Mouse (Mus musculus) MEL (cell line): ENCODE measurements around the gene Cd300lf. TPM values are rescaled to one million over a fixed set of nuclear protein-coding genes. Genes with fewer than 3 reads are reported as not detected.

ENCODE experiments used
- DNase-seq: peaks from one replicate; pipeline ENCODE4 v3.0.0; 2011; ENCODE audit warnings: low read depth, low spot score
- H3K27ac ChIP-seq: 2 replicates; pipeline ENCODE4 v1.5.1; 2012; ENCODE audit warnings: low read depth, mild to moderate bottlenecking, control low read depth, low read length, moderate library complexity; ENCODE audit not compliant: control insufficient read depth
- H3K27me3 ChIP-seq, 2 experiments: fragments of 150-350 bp in 1 of 2; sonication (generic) in 1 of 2; 2 replicates each; pipeline ENCODE4 v1.6.1; 2012; ENCODE audit warnings: low read length in 2 of 2, mild to moderate bottlenecking in 2 of 2, improper control_type of control experiment in 1 of 2, moderate library complexity in 1 of 2; ENCODE audit not compliant: insufficient read depth in 2 of 2, control insufficient read depth in 1 of 2
- H3K36me3 ChIP-seq, 2 experiments: 2 replicates each; pipeline ENCODE4 v1.6.1; 2012 to 2014; ENCODE audit warnings: low read length in 2 of 2, improper control_type of control experiment in 1 of 2, inconsistent platforms in 1 of 2, mild to moderate bottlenecking in 1 of 2; ENCODE audit not compliant: insufficient read depth in 2 of 2, control insufficient read depth in 1 of 2
- H3K4me1 ChIP-seq, 2 experiments: fragments of 150-350 bp in 1 of 2; sonication (generic) in 1 of 2; 2 replicates each; pipeline ENCODE4 v1.6.1; 2012; ENCODE audit warnings: low read length in 2 of 2, improper control_type of control experiment in 1 of 2, mild to moderate bottlenecking in 1 of 2; ENCODE audit not compliant: insufficient read depth in 2 of 2, control insufficient read depth in 1 of 2
- H3K4me3 ChIP-seq, 2 experiments: fragments of 150-350 bp in 1 of 2; sonication (generic) in 1 of 2; 2 replicates each; pipeline ENCODE4 v1.5.1; 2012; ENCODE audit warnings: low read depth in 2 of 2, low read length in 2 of 2, mild to moderate bottlenecking in 2 of 2, moderate library complexity in 2 of 2, control low read depth in 1 of 2, improper control_type of control experiment in 1 of 2; ENCODE audit not compliant: control insufficient read depth in 1 of 2, insufficient read depth in 1 of 2
- H3K79me2 ChIP-seq: 2 replicates; pipeline ENCODE4 v1.6.1; 2012; ENCODE audit warnings: mild to moderate bottlenecking, low read length, moderate library complexity; ENCODE audit not compliant: control insufficient read depth, poor library complexity, insufficient read depth
- H3K9ac ChIP-seq: 2 replicates; pipeline ENCODE4 v1.6.1; 2012; ENCODE audit warnings: low read depth, mild to moderate bottlenecking, control low read depth, low read length, moderate library complexity; ENCODE audit not compliant: control insufficient read depth, poor library complexity, severe bottlenecking
- H3K9me3 ChIP-seq: fragments of 150-350 bp; sonication (generic); replicated peaks from 2 replicates; pipeline ENCODE4 v1.6.1; 2012; ENCODE audit warnings: mild to moderate bottlenecking, low read length, improper control_type of control experiment, moderate library complexity; ENCODE audit not compliant: insufficient read depth
- BHLHE40 ChIP-seq: IDR thresholded peaks from 2 replicates; pipeline ENCODE4 v1.6.1; 2012; ENCODE audit warnings: low read depth, mild to moderate bottlenecking, inconsistent platforms, low read length, improper control_type of control experiment, borderline replicate concordance
- CTCF ChIP-seq, 3 experiments: IDR thresholded peaks in 2 of 3; conservative IDR thresholded peaks in 1 of 3; 2 replicates each; pipeline ENCODE4 v1.5.1; 2011 to 2012; ENCODE audit warnings: low read length in 3 of 3, low read depth in 2 of 3, mild to moderate bottlenecking in 2 of 3, improper control_type of control experiment in 1 of 3, inconsistent platforms in 1 of 3, mixed read lengths in 1 of 3, moderate library complexity in 1 of 3; ENCODE audit not compliant: control insufficient read depth in 1 of 3, insufficient read depth in 1 of 3, poor library complexity in 1 of 3, severe bottlenecking in 1 of 3
- E2F4 ChIP-seq: IDR thresholded peaks from 2 replicates; pipeline ENCODE4 v1.6.1; 2011; ENCODE audit warnings: low read depth, low read length, improper control_type of control experiment, borderline replicate concordance
- ELF1 ChIP-seq: IDR thresholded peaks from 2 replicates; pipeline ENCODE4 v1.6.1; 2014; ENCODE audit warnings: low read depth, mild to moderate bottlenecking, inconsistent platforms, low read length, improper control_type of control experiment, moderate library complexity
- EP300 ChIP-seq, 2 experiments: IDR thresholded peaks; 2 replicates each; pipeline ENCODE4 v1.6.1; 2011; ENCODE audit warnings: improper control_type of control experiment in 2 of 2, low read length in 2 of 2, low read depth in 1 of 2, mild to moderate bottlenecking in 1 of 2
- ETS1 ChIP-seq: IDR thresholded peaks from 2 replicates; pipeline ENCODE4 v1.6.1; 2012; ENCODE audit warnings: low read depth, mild to moderate bottlenecking, inconsistent platforms, low read length, improper control_type of control experiment, moderate library complexity
- GABPA ChIP-seq: IDR thresholded peaks from 2 replicates; pipeline ENCODE4 v1.6.1; 2012; ENCODE audit warnings: low read depth, mild to moderate bottlenecking, inconsistent platforms, low read length, improper control_type of control experiment, moderate library complexity
- GATA1 ChIP-seq: IDR thresholded peaks from 2 replicates; pipeline ENCODE4 v1.6.1; 2011; ENCODE audit warnings: low read depth, low read length, improper control_type of control experiment
- HCFC1 ChIP-seq: IDR thresholded peaks from 2 replicates; pipeline ENCODE4 v1.6.1; 2012; ENCODE audit warnings: low read depth, mild to moderate bottlenecking, inconsistent platforms, low read length, improper control_type of control experiment, moderate library complexity
- KAT2A ChIP-seq: conservative IDR thresholded peaks from 2 replicates; pipeline ENCODE4 v1.6.1; 2012; ENCODE audit warnings: low read depth, low read length, improper control_type of control experiment, inconsistent platforms
- MAFK ChIP-seq: IDR thresholded peaks from 2 replicates; pipeline ENCODE4 v1.6.1; 2011; ENCODE audit warnings: low read depth, mild to moderate bottlenecking, low read length, improper control_type of control experiment, borderline replicate concordance
- MAX ChIP-seq: IDR thresholded peaks from 2 replicates; pipeline ENCODE4 v1.6.1; 2011; ENCODE audit warnings: low read length, improper control_type of control experiment
- MAZ ChIP-seq: IDR thresholded peaks from 2 replicates; pipeline ENCODE4 v1.6.1; 2012; ENCODE audit warnings: low read depth, mild to moderate bottlenecking, inconsistent platforms, low read length, improper control_type of control experiment
- MEF2A ChIP-seq: IDR thresholded peaks from 2 replicates; pipeline ENCODE4 v1.6.1; 2014; ENCODE audit warnings: low read depth, mild to moderate bottlenecking, inconsistent platforms, low read length, improper control_type of control experiment; ENCODE audit not compliant: poor library complexity, insufficient replicate concordance, severe bottlenecking; ENCODE audit errors: extremely low read depth
- MXI1 ChIP-seq: IDR thresholded peaks from 2 replicates; pipeline ENCODE4 v1.6.1; 2011; ENCODE audit warnings: mild to moderate bottlenecking, low read depth, low read length, improper control_type of control experiment
- NRF1 ChIP-seq: IDR thresholded peaks from 2 replicates; pipeline ENCODE4 v1.6.1; 2014; ENCODE audit warnings: low read depth, mild to moderate bottlenecking, inconsistent platforms, low read length, improper control_type of control experiment, moderate library complexity; ENCODE audit not compliant: poor library complexity, insufficient read depth, severe bottlenecking
- POLR2A ChIP-seq, 2 experiments: IDR thresholded peaks; 2 replicates each; pipeline ENCODE4 v1.6.1; 2011 to 2012; ENCODE audit warnings: low read length in 2 of 2, mild to moderate bottlenecking in 2 of 2, control low read depth in 1 of 2, improper control_type of control experiment in 1 of 2, low read depth in 1 of 2, moderate library complexity in 1 of 2; ENCODE audit not compliant: control insufficient read depth in 1 of 2, insufficient read depth in 1 of 2, poor library complexity in 1 of 2
- POLR2AphosphoS2 ChIP-seq: IDR thresholded peaks from 2 replicates; pipeline ENCODE4 v1.6.1; 2011; ENCODE audit warnings: low read length, improper control_type of control experiment
- RCOR1 ChIP-seq: IDR thresholded peaks from 2 replicates; pipeline ENCODE4 v1.6.1; 2012; ENCODE audit warnings: low read depth, mild to moderate bottlenecking, inconsistent platforms, low read length, improper control_type of control experiment
- SMC3 ChIP-seq: IDR thresholded peaks from 2 replicates; pipeline ENCODE4 v1.6.1; 2011; ENCODE audit warnings: low read depth, low read length, improper control_type of control experiment
- TAL1 ChIP-seq: IDR thresholded peaks from 2 replicates; pipeline ENCODE4 v1.6.1; 2012; ENCODE audit warnings: mild to moderate bottlenecking, inconsistent platforms, low read length, moderate library complexity, mixed read lengths
- TCF12 ChIP-seq: IDR thresholded peaks from 2 replicates; pipeline ENCODE4 v1.6.1; 2014; ENCODE audit warnings: low read depth, mild to moderate bottlenecking, inconsistent platforms, low read length, improper control_type of control experiment, moderate library complexity
- USF1 ChIP-seq: IDR thresholded peaks from 2 replicates; pipeline ENCODE4 v1.6.1; 2014; ENCODE audit warnings: low read depth, mild to moderate bottlenecking, inconsistent platforms, low read length, improper control_type of control experiment, moderate library complexity
- USF2 ChIP-seq, 2 experiments: IDR thresholded peaks; 2 replicates each; pipeline ENCODE4 v1.6.1; 2011 to 2012; ENCODE audit warnings: improper control_type of control experiment in 2 of 2, low read length in 2 of 2, borderline replicate concordance in 1 of 2, inconsistent platforms in 1 of 2, low read depth in 1 of 2, mild to moderate bottlenecking in 1 of 2; ENCODE audit not compliant: insufficient read depth in 1 of 2
- ZC3H11A ChIP-seq: IDR thresholded peaks from 2 replicates; pipeline ENCODE4 v1.6.1; 2012; ENCODE audit warnings: low read depth, mild to moderate bottlenecking, inconsistent platforms, low read length, improper control_type of control experiment
- ZKSCAN1 ChIP-seq: IDR thresholded peaks from 2 replicates; pipeline ENCODE4 v1.6.1; 2012; ENCODE audit warnings: low read depth, mild to moderate bottlenecking, inconsistent platforms, low read length, improper control_type of control experiment, moderate library complexity
- ZMIZ1 ChIP-seq: IDR thresholded peaks from 2 replicates; pipeline ENCODE4 v1.6.1; 2012; ENCODE audit warnings: low read depth, mild to moderate bottlenecking, inconsistent platforms, low read length, improper control_type of control experiment, moderate library complexity
- ZNF384 ChIP-seq: IDR thresholded peaks from 2 replicates; pipeline ENCODE4 v1.6.1; 2012; ENCODE audit warnings: low read depth, mild to moderate bottlenecking, inconsistent platforms, low read length, improper control_type of control experiment
- polyA plus RNA-seq, 2 experiments: library from polyadenylated mRNA; stranded (reverse) in 1 of 2; unstranded in 1 of 2; fragments of >175 nt in 1 of 2; fragments of >200 nt in 1 of 2; gene quantifications; 2 replicates each; pipeline versions ENCODE4 v1.2.1 to v1.2.4; 2012; ENCODE audit warnings: low replicate concordance in 2 of 2, low read depth in 1 of 2; ENCODE audit not compliant: insufficient read length in 2 of 2, insufficient read depth in 1 of 2, missing spikeins in 1 of 2
- total RNA-seq: library from RNA; depleted of rRNA; stranded (reverse); fragments of 300-350 nt; gene quantifications from 2 replicates; pipeline ENCODE4 v1.2.3, GENCODE M21; 2012

The Cd300lf gene
- total and polyA plus RNA-seq, 3 experiments, result 0.12 to 0.46 TPM; not detected in 1

DNA sequence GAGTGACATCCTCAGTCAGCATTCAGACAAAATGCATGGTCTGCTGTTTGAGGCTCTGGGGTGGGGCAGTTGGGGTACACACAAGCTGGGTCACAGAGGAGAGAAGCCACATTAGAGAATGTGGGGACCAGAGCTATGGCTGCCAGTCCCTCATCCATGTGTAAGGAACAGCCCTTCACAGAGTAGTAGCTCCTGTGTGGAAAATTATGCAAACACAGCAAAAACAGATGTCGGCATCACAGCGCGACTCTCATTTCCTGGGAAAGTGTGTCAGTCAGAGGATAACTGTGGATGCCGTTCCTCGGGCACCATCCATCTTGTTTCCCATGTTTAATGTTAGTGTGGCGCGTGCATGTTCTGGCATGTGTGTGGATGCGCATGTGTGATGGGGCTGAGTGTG is 25.6 kb downstream of the Cd300lf start:
- no peak overlapping the region for H3K9ac ChIP-seq
- H3K79me2 ChIP-seq, result no peaks in the 10 kb centered on the region
- no peaks in the 10 kb centered on the region for H3K27me3 ChIP-seq
- no peaks in the 10 kb centered on the region for H3K36me3 ChIP-seq
- H3K4me1 ChIP-seq, result no peaks in the 10 kb centered on the region; a peak in 1 of 4 replicates
- TF ChIP-seq ZC3H11A (no peak), NRF1 (no peak), GABPA (no peak), ELF1 (no peak), MAX (no peak), TCF12 (no peak), MAFK (no peak), MXI1 (no peak), USF1 (no peak), ZMIZ1 (no peak), ZNF384 (no peak), EP300 (IDR thresholded peaks at IDR 0.05; ENCODE audit: low read depth in 1 of 2, low read length in 2 of 2) (no peak), E2F4 (no peak), TAL1 (no peak), BHLHE40 (no peak), RCOR1 (no peak), USF2 (IDR thresholded peaks at IDR 0.05; ENCODE audit: borderline replicate concordance in 1 of 2, insufficient read depth in 1 of 2, low read depth in 1 of 2, low read length in 2 of 2) (no peak), SMC3 (no peak), POLR2A (IDR thresholded peaks at IDR 0.05; ENCODE audit: control insufficient read depth in 1 of 2, insufficient read depth in 1 of 2, low read depth in 1 of 2, low read length in 2 of 2, poor library complexity in 1 of 2) (no peak), KAT2A (no peak)
- TF ChIP-seq, all 39 proteins: peak for 0
- Histone ChIP-seq H3K4me3 (no peak overlapping the region), H3K9me3 (no peaks in the 10 kb centered on the region), H3K27ac (no peak overlapping the region)
- no peak for DNase-seq

DNA sequence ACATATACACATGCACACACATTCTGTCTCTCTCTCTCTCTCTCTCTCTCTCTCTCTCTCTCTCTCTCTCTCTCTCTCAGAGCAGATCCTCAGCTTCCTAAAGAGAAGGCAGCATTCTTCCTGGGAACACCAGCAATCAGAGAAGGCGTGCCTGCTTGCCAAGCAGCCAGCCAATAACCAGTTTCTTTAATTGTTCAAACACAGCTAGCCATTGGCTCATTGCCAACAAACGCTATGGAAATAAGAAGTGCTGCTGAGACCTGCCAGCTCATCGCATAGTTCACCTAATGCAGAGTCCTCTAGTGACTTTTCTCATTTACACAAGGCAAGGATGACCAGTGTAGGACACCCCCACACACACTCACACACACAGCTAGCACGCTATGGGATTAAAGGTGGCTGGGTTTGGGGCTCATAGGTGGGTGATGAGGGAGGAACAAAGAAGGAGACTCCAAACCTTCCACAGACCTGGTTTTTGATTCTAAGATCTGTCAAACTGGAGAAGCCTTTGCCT is 26.3 kb downstream of the Cd300lf start:
- Histone ChIP-seq H3K4me3 (no peak overlapping the region), H3K27me3 (no peaks in the 10 kb centered on the region), H3K9me3 (no peaks in the 10 kb centered on the region), H3K4me1 (no peaks in the 10 kb centered on the region; a peak in 1 of 4 replicates), H3K36me3 (no peaks in the 10 kb centered on the region), H3K9ac (no peak overlapping the region), H3K79me2 (no peaks in the 10 kb centered on the region), H3K27ac (no peak overlapping the region)
- DNase-seq, result peak; percentile 28
- TF ChIP-seq HCFC1, result no peak
- TF ChIP-seq TAL1, result no peak
- TF ChIP-seq GATA1, result no peak
- no peak for TF ChIP-seq POLR2A (IDR thresholded peaks at IDR 0.05; ENCODE audit: control insufficient read depth in 1 of 2, insufficient read depth in 1 of 2, low read depth in 1 of 2, low read length in 2 of 2, poor library complexity in 1 of 2)
- no peak for TF ChIP-seq EP300 (IDR thresholded peaks at IDR 0.05; ENCODE audit: low read depth in 1 of 2, low read length in 2 of 2)
- no peak for TF ChIP-seq GABPA
- no peak for TF ChIP-seq ELF1
- TF ChIP-seq POLR2AphosphoS2, result no peak
- TF ChIP-seq ZNF384, result no peak
- no peak for TF ChIP-seq MXI1
- TF ChIP-seq MAZ, result no peak
- TF ChIP-seq MEF2A, result no peak
- no peak for TF ChIP-seq TCF12
- no peak for TF ChIP-seq ZKSCAN1
- TF ChIP-seq ETS1, result no peak
- no peak for TF ChIP-seq CTCF (IDR thresholded peaks at IDR 0.05 in 2 of 3, conservative IDR thresholded peaks at IDR 0.05 in 1 of 3; ENCODE audit: control insufficient read depth in 1 of 3, insufficient read depth in 1 of 3, low read depth in 2 of 3, low read length in 3 of 3, poor library complexity in 1 of 3, severe bottlenecking in 1 of 3)
- TF ChIP-seq USF1, result no peak
- no peak for TF ChIP-seq BHLHE40
